7 mouse cellular contexts compared by ENCODE assay signal in genomic region chr16:64711816-64712215, GRCm38 (mm10). TPM values are rescaled to one million over a fixed set of nuclear protein-coding genes. Genes with fewer than 3 reads are reported as not detected.
A peak's percentile ranks its signal among the peaks of the same experiment; 100 is the strongest.
DNase-seq lines count a peak whose midpoint lies in the region; ATAC-seq lines count a peak whose summit lies in the region.

No protein-coding gene starts in this region.

- DNase-seq in lung, postnatal 10 days: peak; percentile 36
- DNase-seq in lung, adult 18-20 months: no peak
- peak; percentile 29 for DNase-seq in left cerebral cortex, adult 11 months (ENCODE audit: low spot score)
- peak; percentile 72 for DNase-seq in right cerebral cortex, postnatal 4 days
- DNase-seq in c-Kit-positive CD71-positive TER-119-positive erythroid progenitor cells, embryonic 14.5 days (ENCODE audit: low spot score): no peak
- no peak for DNase-seq in heart, postnatal 25 days (ENCODE audit: low spot score)

- peak; percentile 100 for ATAC-seq in frontal cortex, adult (ENCODE audit: low TSS enrichment)

- intact Hi-C loops in heart, postnatal 25 days (cut with DNase I): no loop called here

RNA-seq across cellular contexts. Expression of gene 4930453N24Rik, which starts 59.1 kb away (rescaled TPM):
- 10 to 100 TPM; 22.3 to 23.8 TPM for total RNA-seq in heart, postnatal 25 days (2021)

Comparison
In these comparisons a context has a peak if more than half of its experiments do, and no peak if none do; other contexts are left out.
1. DNase-seq: peak in lung, postnatal 10 days (single experiment), left cerebral cortex, adult 11 months (single experiment) and right cerebral cortex, postnatal 4 days (single experiment); none in lung, adult 18-20 months (0 of 2), c-Kit-positive CD71-positive TER-119-positive erythroid progenitor cells, embryonic 14.5 days (single experiment) and heart, postnatal 25 days (single experiment).